In genomic region chr10:95569441-95569840, GRCm38 (mm10) we compare ENCODE assay signal across 18 mouse cellular contexts. TPM values are rescaled to one million over a fixed set of nuclear protein-coding genes. Genes with fewer than 3 reads are reported as not detected.
DNase-seq lines count a peak whose midpoint lies in the region; ATAC-seq and TF ChIP-seq lines count a peak whose summit lies in the region.
"Had no signal": no experiment of that assay in that cellular context is flagged by ENCODE, and none has a peak within 500 bp of the region (broad histone marks: within the 10 kb centered on the region; RNA-seq: fewer than 3 reads in every experiment).

No protein-coding gene starts in this region.

- H3K9ac ChIP-seq in stomach, embryonic 15.5 days, result no peak overlapping the region
- no peak overlapping the region for H3K9ac ChIP-seq in stomach, postnatal 0 days (ENCODE audit: low read length)
- peak overlapping the region; percentile 58 for H3K9ac ChIP-seq in liver, embryonic 13.5 days
- H3K9ac ChIP-seq in midbrain, embryonic 13.5 days (replicated peaks), result no peak overlapping the region
- H3K9ac ChIP-seq: kidney, embryonic 15.5 days; midbrain, embryonic 15.5 days had no signal

- intact Hi-C loops in left cerebral cortex, postnatal 10 days (cut with DNase I), result loop anchor here (10.0 kb wide), 1 partner anchor 135 kb away; no protein-coding TSS in a partner anchor

- peak; percentile 90 for ATAC-seq in stomach, embryonic 15.5 days (ENCODE audit: insufficient read depth, low FRiP score, low read depth)
- no peak for ATAC-seq in stomach, postnatal 0 days (ENCODE audit: low FRiP score, low TSS enrichment)
- ATAC-seq in erythroblast, adult 5-6 weeks (replicated peaks; ENCODE audit: low FRiP score, poor library complexity, severe bottlenecking), result peak; percentile 97
- peak; percentile 97 for ATAC-seq in liver, embryonic 13.5 days (ENCODE audit: low read depth)
- ATAC-seq in midbrain, embryonic 13.5 days, result no peak
- ATAC-seq: midbrain, embryonic 15.5 days had no signal

- no peaks in the 10 kb centered on the region for H3K27me3 ChIP-seq in stomach, embryonic 15.5 days (replicated peaks)
- no peaks in the 10 kb centered on the region for H3K27me3 ChIP-seq in stomach, postnatal 0 days (ENCODE audit: control insufficient read depth, insufficient read depth, low read length)
- no peaks in the 10 kb centered on the region for H3K27me3 ChIP-seq in liver, embryonic 13.5 days
- H3K27me3 ChIP-seq in midbrain, embryonic 13.5 days, result no peaks in the 10 kb centered on the region
- H3K27me3 ChIP-seq: kidney, embryonic 15.5 days; midbrain, embryonic 15.5 days had no signal

- peaks cover 10% of the 10 kb centered on the region; the same call in 1 of the 2 replicates for H3K4me1 ChIP-seq in stomach, embryonic 15.5 days
- 0 out of 2 replicates have a peak, but pooled peaks cover 4% of the 10 kb centered on the region for H3K4me1 ChIP-seq in stomach, postnatal 0 days (replicated peaks; ENCODE audit: control insufficient read depth, insufficient read depth)
- peaks cover 59% of the 10 kb centered on the region for H3K4me1 ChIP-seq in liver, embryonic 13.5 days (replicated peaks)
- H3K4me1 ChIP-seq in midbrain, embryonic 13.5 days (replicated peaks), result peaks cover 4% of the 10 kb centered on the region

- H3K36me3 ChIP-seq in stomach, embryonic 15.5 days, result no peaks in the 10 kb centered on the region
- H3K36me3 ChIP-seq in stomach, postnatal 0 days (ENCODE audit: control insufficient read depth, insufficient read depth, low read length), result no peaks in the 10 kb centered on the region
- no peaks in the 10 kb centered on the region for H3K36me3 ChIP-seq in liver, embryonic 13.5 days
- H3K36me3 ChIP-seq in midbrain, embryonic 13.5 days, result no peaks in the 10 kb centered on the region
- H3K36me3 ChIP-seq: kidney, embryonic 15.5 days; limb, embryonic 10.5 days; midbrain, embryonic 15.5 days had no signal

- 56% methylated on average over 2 of the region's 2 CpGs for WGBS in stomach, embryonic 15.5 days
- 51% methylated on average over 2 of the region's 2 CpGs for WGBS in stomach, postnatal 0 days
- 5% methylated on average over 2 of the region's 2 CpGs for WGBS in liver, embryonic 13.5 days (ENCODE audit: insufficient replicate concordance)
- 70% methylated on average over 2 of the region's 2 CpGs for WGBS in midbrain, embryonic 13.5 days

- no peak for TF ChIP-seq EP300 in stomach, postnatal 0 days (optimal IDR thresholded peaks at IDR 0.05)

- no peak overlapping the region for H3K4me3 ChIP-seq in stomach, embryonic 15.5 days (replicated peaks)
- H3K4me3 ChIP-seq in stomach, postnatal 0 days (ENCODE audit: low read depth, low read length), result no peak overlapping the region
- H3K4me3 ChIP-seq in liver, embryonic 13.5 days (replicated peaks), result no peak overlapping the region
- H3K4me3 ChIP-seq in midbrain, embryonic 13.5 days (replicated peaks), result no peak overlapping the region
- H3K4me3 ChIP-seq: kidney, embryonic 15.5 days; limb, embryonic 10.5 days; midbrain, embryonic 15.5 days had no signal

- H3K27ac ChIP-seq in stomach, embryonic 15.5 days, result no peak overlapping the region
- H3K27ac ChIP-seq in stomach, postnatal 0 days (replicated peaks), result no peak overlapping the region
- H3K27ac ChIP-seq in liver, embryonic 13.5 days, result peak overlapping the region; percentile 91
- no peak overlapping the region for H3K27ac ChIP-seq in midbrain, embryonic 13.5 days
- H3K27ac ChIP-seq: kidney, embryonic 15.5 days; limb, embryonic 10.5 days; macrophage; midbrain, embryonic 15.5 days had no signal

- TF ChIP-seq CTCF in stomach, postnatal 0 days (IDR thresholded peaks at IDR 0.05; ENCODE audit: low read depth), result no peak

- H3K4me2 ChIP-seq in stomach, embryonic 15.5 days, result no peak overlapping the region
- H3K4me2 ChIP-seq in stomach, postnatal 0 days (replicated peaks; ENCODE audit: low read depth), result no peak overlapping the region
- H3K4me2 ChIP-seq in liver, embryonic 13.5 days, result peak overlapping the region; percentile 47
- no peak overlapping the region for H3K4me2 ChIP-seq in midbrain, embryonic 13.5 days (replicated peaks)
- H3K4me2 ChIP-seq: kidney, embryonic 15.5 days; midbrain, embryonic 15.5 days had no signal

- H3K9me3 ChIP-seq in stomach, embryonic 15.5 days, result no peaks in the 10 kb centered on the region
- H3K9me3 ChIP-seq in stomach, postnatal 0 days (ENCODE audit: control insufficient read depth, low read length), result no peaks in the 10 kb centered on the region
- no peaks in the 10 kb centered on the region for H3K9me3 ChIP-seq in liver, embryonic 13.5 days (replicated peaks)
- H3K9me3 ChIP-seq in midbrain, embryonic 13.5 days, result no peaks in the 10 kb centered on the region
- H3K9me3 ChIP-seq: kidney, embryonic 15.5 days; limb, embryonic 10.5 days; midbrain, embryonic 15.5 days had no signal

- DNase-seq in stomach, postnatal 0 days (ENCODE audit: low spot score), result no peak
- DNase-seq in liver, embryonic 13.5 days, result peak; percentile 79
- no peak for DNase-seq in ovary, postnatal 36 days (ENCODE audit: low spot score)
- DNase-seq in left cerebral cortex, postnatal 10 days (ENCODE audit: extremely low spot score in 1 of 2, low spot score in 2 of 2), result no peak
- DNase-seq: cerebellum, adult 18-20 months; cerebellum, postnatal 36 days; gastrocnemius, postnatal 14 days; layer of hippocampus, postnatal 36 days; lung, adult 2 months; right cerebral cortex, adult 18-20 months; thymus, postnatal 25 days had no signal

RNA-seq across cellular contexts. Expression of gene Nudt4, which starts 5.5 kb away (rescaled TPM):
- polyA plus RNA-seq in stomach, embryonic 15.5 days (2015; fragmentation: Nextera tagmentation; extraction: Ambion mirVana), result 61.9 and 63.7 TPM in 2 replicates
- polyA plus RNA-seq in stomach, postnatal 0 days (2015; fragmentation: Nextera tagmentation; extraction: Ambion mirVana), result 46.1 and 47.5 TPM in 2 replicates
- 103 and 137 TPM in 2 replicates for total RNA-seq in erythroblast, adult 5-6 weeks (2015; ENCODE audit: low replicate concordance)
- total RNA-seq in erythroblast, adult 5-6 weeks (2017; ENCODE audit: low replicate concordance), result 135 and 144 TPM in 2 replicates
- 81.7 and 96.5 TPM in 2 replicates for polyA plus RNA-seq in liver, embryonic 13.5 days (2015; fragmentation: Nextera tagmentation; extraction: Ambion mirVana)
- polyA plus RNA-seq in midbrain, embryonic 13.5 days (2015; fragmentation: Nextera tagmentation; extraction: Ambion mirVana), result 65.5 and 72.5 TPM in 2 replicates
- total RNA-seq in left cerebral cortex, postnatal 10 days (2021), result 100 to 1,000 TPM; 207 to 231 TPM

RNA-seq across cellular contexts. Expression of gene Ube2n, which starts 54.5 kb away (rescaled TPM):
- 284 and 313 TPM in 2 replicates for polyA plus RNA-seq in stomach, embryonic 15.5 days (2015; fragmentation: Nextera tagmentation; extraction: Ambion mirVana)
- polyA plus RNA-seq in stomach, postnatal 0 days (2015; fragmentation: Nextera tagmentation; extraction: Ambion mirVana), result 229 and 231 TPM in 2 replicates
- total RNA-seq in erythroblast, adult 5-6 weeks (2015; ENCODE audit: low replicate concordance), result 139 and 159 TPM in 2 replicates
- total RNA-seq in erythroblast, adult 5-6 weeks (2017; ENCODE audit: low replicate concordance), result 19.4 and 23.5 TPM in 2 replicates
- polyA plus RNA-seq in liver, embryonic 13.5 days (2015; fragmentation: Nextera tagmentation; extraction: Ambion mirVana), result 183 and 200 TPM in 2 replicates
- 431 and 436 TPM in 2 replicates for polyA plus RNA-seq in midbrain, embryonic 13.5 days (2015; fragmentation: Nextera tagmentation; extraction: Ambion mirVana)
- 100 to 1,000 TPM; 232 to 236 TPM for total RNA-seq in left cerebral cortex, postnatal 10 days (2021)

Comparison
In these comparisons a context has a peak if more than half of its experiments do, and no peak if none do; other contexts are left out.
1. ATAC-seq: peak in stomach, embryonic 15.5 days (single experiment), erythroblast, adult 5-6 weeks (single experiment) and liver, embryonic 13.5 days (single experiment); none in stomach, postnatal 0 days (single experiment) and midbrain, embryonic 13.5 days (single experiment).